Mouse (Mus musculus): ENCODE data around the gene 1700001L19Rik. TPM values are rescaled to one million over a fixed set of nuclear protein-coding genes. Genes with fewer than 3 reads are reported as not detected.

Gene 1700001L19Rik
- polyA plus RNA-seq, 1 experiment: not detected

- Histone ChIP-seq H3K4me3 (replicated peaks; ENCODE audit: control insufficient read depth, low read depth, low read length) (no peak overlapping the region), H3K4me1 (ENCODE audit: control insufficient read depth, insufficient read depth, low read length) (no peaks in the 10 kb centered on the region), H3K27ac (ENCODE audit: control insufficient read depth, insufficient read depth, low read depth, low read length, poor library complexity) (no peak overlapping the region)
- no peak for TF ChIP-seq CTCF (IDR thresholded peaks at IDR 0.05; ENCODE audit: control insufficient read depth, insufficient read depth, low read length)
- TF ChIP-seq POLR2A (IDR thresholded peaks at IDR 0.05; ENCODE audit: borderline replicate concordance, control insufficient read depth, low read depth, low read length): no peak
- WGBS: 83% methylated on average over 7 of the region's 7 CpGs
Observed at GRCm38 (mm10) chr13:68577945-68578344, 19.3 kb upstream of the 1700001L19Rik start.

- 22% methylated on average over 14 of the region's 14 CpGs for WGBS
- no peak for TF ChIP-seq CTCF (IDR thresholded peaks at IDR 0.05; ENCODE audit: control insufficient read depth, insufficient read depth, low read length)
- TF ChIP-seq POLR2A (IDR thresholded peaks at IDR 0.05; ENCODE audit: borderline replicate concordance, control insufficient read depth, low read depth, low read length): no peak
- Histone ChIP-seq H3K4me3 (replicated peaks; ENCODE audit: control insufficient read depth, low read depth, low read length) (peak overlapping the region; percentile 94), H3K27ac (ENCODE audit: control insufficient read depth, insufficient read depth, low read depth, low read length, poor library complexity) (no peak overlapping the region), H3K4me1 (ENCODE audit: control insufficient read depth, insufficient read depth, low read length) (no peaks in the 10 kb centered on the region)
Observed at GRCm38 (mm10) chr13:68581086-68581740, 16.0 kb upstream of the 1700001L19Rik start.

- peak; percentile 51; the same call in 1 of the 2 replicates for TF ChIP-seq POLR2A (IDR thresholded peaks at IDR 0.05; ENCODE audit: borderline replicate concordance, control insufficient read depth, low read depth, low read length)
- no peak for TF ChIP-seq CTCF (IDR thresholded peaks at IDR 0.05; ENCODE audit: control insufficient read depth, insufficient read depth, low read length)
- peak within 1 kb of the TSS; percentile 94 for H3K4me3 ChIP-seq (replicated peaks; ENCODE audit: control insufficient read depth, low read depth, low read length)
- no peaks in the 10 kb centered on the region for H3K4me1 ChIP-seq (ENCODE audit: control insufficient read depth, insufficient read depth, low read length)
- H3K27ac ChIP-seq (ENCODE audit: control insufficient read depth, insufficient read depth, low read depth, low read length, poor library complexity): peak within 1 kb of the TSS; percentile 3; the same call in 1 of the 2 replicates
- WGBS: under 1% methylated on average over 81 of the region's 81 CpGs
Observed at GRCm38 (mm10) chr13:68581747-68582516, 15.3 kb upstream of the 1700001L19Rik start, which contains the start of the genes Mtrr and Fastkd3. Gene Mtrr, minus strand, starts transcription at chr13:68582149. Gene Fastkd3, plus strand, starts transcription at chr13:68582234.

GRCm38 (mm10) chr13:68582517-68582780 is 14.8 kb upstream of the 1700001L19Rik start:
- peak overlapping the region; percentile 94 for H3K4me3 ChIP-seq (replicated peaks; ENCODE audit: control insufficient read depth, low read depth, low read length)
- WGBS: under 1% methylated on average over 11 of the region's 11 CpGs
- H3K27ac ChIP-seq (ENCODE audit: control insufficient read depth, insufficient read depth, low read depth, low read length, poor library complexity): no peak overlapping the region
- no peak for TF ChIP-seq POLR2A (IDR thresholded peaks at IDR 0.05; ENCODE audit: borderline replicate concordance, control insufficient read depth, low read depth, low read length)
- TF ChIP-seq CTCF (IDR thresholded peaks at IDR 0.05; ENCODE audit: control insufficient read depth, insufficient read depth, low read length): no peak
- no peaks in the 10 kb centered on the region for H3K4me1 ChIP-seq (ENCODE audit: control insufficient read depth, insufficient read depth, low read length)

DNA sequence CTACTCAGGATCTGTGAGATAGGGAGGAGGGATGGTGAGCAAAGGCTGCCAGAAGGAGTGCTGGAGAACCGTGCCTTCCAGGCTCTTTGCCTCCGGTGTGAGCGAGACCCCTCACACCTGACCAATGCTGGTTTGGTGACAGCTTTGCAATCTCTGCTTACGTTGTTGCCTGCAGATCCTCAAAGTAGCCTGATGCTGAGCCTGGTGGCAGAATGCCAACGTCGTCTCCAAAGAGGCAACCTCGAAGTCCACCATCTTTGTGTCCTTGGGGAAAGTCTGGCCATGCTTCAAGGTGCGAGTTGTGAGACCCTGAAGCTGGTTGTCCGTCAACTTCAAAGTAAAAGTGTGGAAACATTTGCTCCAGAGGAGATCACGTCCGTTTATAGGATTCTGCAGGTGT is 13.3 kb upstream of the 1700001L19Rik start:
- 86% methylated on average over 11 of the region's 11 CpGs for WGBS
- H3K27ac ChIP-seq (ENCODE audit: control insufficient read depth, insufficient read depth, low read depth, low read length, poor library complexity): no peak overlapping the region
- TF ChIP-seq CTCF (IDR thresholded peaks at IDR 0.05; ENCODE audit: control insufficient read depth, insufficient read depth, low read length) (no peak), POLR2A (IDR thresholded peaks at IDR 0.05; ENCODE audit: borderline replicate concordance, control insufficient read depth, low read depth, low read length) (no peak)
- H3K4me3 ChIP-seq (replicated peaks; ENCODE audit: control insufficient read depth, low read depth, low read length): no peak overlapping the region
- H3K4me1 ChIP-seq (ENCODE audit: control insufficient read depth, insufficient read depth, low read length): no peaks in the 10 kb centered on the region

DNA sequence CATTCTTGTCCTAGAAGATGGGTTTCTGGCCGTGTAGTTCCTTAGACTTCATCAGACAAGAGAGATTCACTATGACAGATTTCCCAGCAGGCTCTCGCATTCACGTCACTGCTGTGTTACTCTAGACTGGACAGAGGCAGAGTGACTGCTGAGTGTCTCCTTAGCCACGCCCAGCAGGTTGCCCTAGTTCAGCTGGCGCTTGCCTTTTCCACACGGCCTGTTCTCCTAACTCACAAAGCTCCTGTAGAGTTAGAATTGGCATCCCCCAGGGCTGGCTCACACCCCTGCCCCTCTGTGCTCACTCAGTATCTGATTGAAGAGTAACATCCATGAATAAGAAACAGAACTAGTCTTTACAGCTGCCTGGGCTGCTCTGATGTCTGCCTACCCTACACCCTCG is 11.8 kb upstream of the 1700001L19Rik start:
- Histone ChIP-seq H3K27ac (ENCODE audit: control insufficient read depth, insufficient read depth, low read depth, low read length, poor library complexity) (no peak overlapping the region), H3K4me1 (ENCODE audit: control insufficient read depth, insufficient read depth, low read length) (no peaks in the 10 kb centered on the region), H3K4me3 (replicated peaks; ENCODE audit: control insufficient read depth, low read depth, low read length) (no peak overlapping the region)
- 82% methylated on average over 7 of the region's 7 CpGs for WGBS
- no peak for TF ChIP-seq CTCF (IDR thresholded peaks at IDR 0.05; ENCODE audit: control insufficient read depth, insufficient read depth, low read length)
- no peak for TF ChIP-seq POLR2A (IDR thresholded peaks at IDR 0.05; ENCODE audit: borderline replicate concordance, control insufficient read depth, low read depth, low read length)

DNA sequence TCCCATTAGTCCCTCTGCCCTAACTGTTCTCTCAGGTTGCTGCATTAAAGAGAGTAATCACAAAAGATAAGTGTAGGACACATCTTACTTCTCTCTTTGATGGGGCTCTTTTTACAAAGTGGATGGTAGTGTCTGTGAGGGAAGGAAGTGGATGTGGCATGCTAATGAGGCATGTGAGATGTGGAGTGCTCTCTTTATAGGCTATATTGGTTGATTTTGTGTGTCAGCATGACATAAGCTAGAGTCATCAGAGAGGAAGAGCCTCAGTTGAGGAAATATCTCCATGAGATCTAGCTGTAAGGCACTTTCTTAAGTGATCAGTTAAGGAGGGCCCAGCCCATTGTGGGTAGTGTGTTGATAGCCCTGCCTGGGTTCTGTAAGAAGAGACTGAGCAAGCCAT is 8.9 kb upstream of the 1700001L19Rik start:
- Histone ChIP-seq H3K27ac (ENCODE audit: control insufficient read depth, insufficient read depth, low read depth, low read length, poor library complexity) (no peak overlapping the region), H3K4me1 (ENCODE audit: control insufficient read depth, insufficient read depth, low read length) (no peaks in the 10 kb centered on the region), H3K4me3 (replicated peaks; ENCODE audit: control insufficient read depth, low read depth, low read length) (no peak overlapping the region)
- no peak for TF ChIP-seq CTCF (IDR thresholded peaks at IDR 0.05; ENCODE audit: control insufficient read depth, insufficient read depth, low read length)

- H3K4me1 ChIP-seq (ENCODE audit: control insufficient read depth, insufficient read depth, low read length): no peaks in the 10 kb centered on the region
- TF ChIP-seq CTCF (IDR thresholded peaks at IDR 0.05; ENCODE audit: control insufficient read depth, insufficient read depth, low read length) (no peak), POLR2A (IDR thresholded peaks at IDR 0.05; ENCODE audit: borderline replicate concordance, control insufficient read depth, low read depth, low read length) (no peak)
Observed at GRCm38 (mm10) chr13:68593797-68594196, 3.4 kb upstream of the 1700001L19Rik start.

More at GRCm38 (mm10) chr13:68593797-68594196, 3.4 kb upstream of the 1700001L19Rik start:
- H3K4me3 ChIP-seq (replicated peaks; ENCODE audit: control insufficient read depth, low read depth, low read length): no peak overlapping the region
- WGBS: 74% methylated on average over 1 of the region's 1 CpGs
- no peak overlapping the region for H3K27ac ChIP-seq (ENCODE audit: control insufficient read depth, insufficient read depth, low read depth, low read length, poor library complexity)

All from bone marrow, adult 2 months (tissue).